Mouse (Mus musculus) right cerebral cortex, postnatal 4 days (tissue): Measurements from ENCODE around the gene Samsn1.
"Not testable (repeated sequence)": the region's sequence is repeated elsewhere in the genome, so short reads cannot be mapped to it uniquely, and the experiment has no call there.

ENCODE experiments used
- DNase-seq: peaks from one replicate; pipeline ENCODE4 v3.0.0-alpha.2; 2022

Gene Samsn1

GRCm38 (mm10) chr16:75874508-75874907, 147.6 kb downstream of the Samsn1 start:
- DNase-seq, result no peak

- DNase-seq, result no peak
Measured at GRCm38 (mm10) chr16:75872241-75872640, 149.8 kb downstream of the Samsn1 start.

GRCm38 (mm10) chr16:75867400-75867799, 154.7 kb downstream of the Samsn1 start:
- DNase-seq, result no peak

- DNase-seq, result no peak
Measured at GRCm38 (mm10) chr16:75865505-75865904, 156.6 kb downstream of the Samsn1 start.

- DNase-seq, result no peak
Measured at GRCm38 (mm10) chr16:75864673-75865072, 157.4 kb downstream of the Samsn1 start.

- no peak for DNase-seq
Measured at GRCm38 (mm10) chr16:75856343-75856742, 165.7 kb downstream of the Samsn1 start.

- DNase-seq, result no peak
Measured at GRCm38 (mm10) chr16:75855402-75855801, 166.7 kb downstream of the Samsn1 start.

GRCm38 (mm10) chr16:75853556-75854271, 168.4 kb downstream of the Samsn1 start:
- DNase-seq, result no peak

- no peak for DNase-seq
Measured at GRCm38 (mm10) chr16:75852485-75852884, 169.6 kb downstream of the Samsn1 start.

GRCm38 (mm10) chr16:75849039-75849438, 173.0 kb downstream of the Samsn1 start:
- no peak for DNase-seq

- DNase-seq, result no peak
Measured at GRCm38 (mm10) chr16:75843653-75844062, 178.4 kb downstream of the Samsn1 start.

GRCm38 (mm10) chr16:75843031-75843430, 179.1 kb downstream of the Samsn1 start:
- DNase-seq, result no peak

GRCm38 (mm10) chr16:75842569-75842968, 179.5 kb downstream of the Samsn1 start:
- DNase-seq, result no peak

- DNase-seq, result no peak
Measured at GRCm38 (mm10) chr16:75837728-75838451, 184.2 kb downstream of the Samsn1 start.

- no peak for DNase-seq
Measured at GRCm38 (mm10) chr16:75831390-75831789, 190.7 kb downstream of the Samsn1 start.

GRCm38 (mm10) chr16:75826949-75827348, 195.1 kb downstream of the Samsn1 start:
- not testable (repeated sequence) for DNase-seq

- no peak for DNase-seq
Measured at GRCm38 (mm10) chr16:75826498-75826897, 195.6 kb downstream of the Samsn1 start.

GRCm38 (mm10) chr16:75823226-75823625, 198.9 kb downstream of the Samsn1 start:
- no peak for DNase-seq

- no peak for DNase-seq
Measured at GRCm38 (mm10) chr16:75820963-75821362, 201.1 kb downstream of the Samsn1 start.
